ENCODE assay signal across 7 mouse cellular contexts in genomic region chr11:105574241-105574640, GRCm38 (mm10).
A peak's percentile ranks its signal among the peaks of the same experiment; 100 is the strongest.
DNase-seq lines count a peak whose midpoint lies in the region.

No protein-coding gene starts in this region.

- peak; percentile 53 for DNase-seq in 3134 (ENCODE audit: extremely low read depth, insufficient read length, low spot score)
- peak; percentile 73 for DNase-seq in MN1 (ENCODE audit: low spot score)
- peak; percentile 54 for DNase-seq in fibroblast of lung, adult 2 months (ENCODE audit: low read depth)
- DNase-seq in kidney, postnatal 10 days, result peak; percentile 60
- no peak for DNase-seq in layer of hippocampus, adult 11-12 months (ENCODE audit: low spot score)
- DNase-seq in thymus, postnatal 25 days, result no peak
- no peak for DNase-seq in spleen, adult 18-20 months

Comparison
In these comparisons a context has a peak if more than half of its experiments do, and no peak if none do; other contexts are left out.
1. DNase-seq: peak in 3134 (single experiment), MN1 (single experiment), fibroblast of lung, adult 2 months (single experiment) and kidney, postnatal 10 days (single experiment); none in layer of hippocampus, adult 11-12 months (single experiment), thymus, postnatal 25 days (single experiment) and spleen, adult 18-20 months (0 of 2).